Mouse (Mus musculus) thymus, postnatal 36 days (tissue): ENCODE data around the gene Pheta1.

ENCODE experiments used
- DNase-seq, 2 experiments: peaks; one replicate each; pipeline ENCODE4 v3.0.0; 2022; ENCODE audit warnings: mixed read lengths in 2 of 2

The Pheta1 gene

GRCm38 (mm10) chr5:121894647-121895046 lies 45.9 kb downstream of the Pheta1 start:
- DNase-seq: no peak

GRCm38 (mm10) chr5:121895117-121895756 lies 46.5 kb downstream of the Pheta1 start:
- no peak for DNase-seq

GRCm38 (mm10) chr5:121902809-121903745 lies 54.3 kb downstream of the Pheta1 start:
- DNase-seq: no peak
